Mouse (Mus musculus) forebrain, postnatal 0 days (tissue): ENCODE measurements around the gene Lrrtm3. TPM values are rescaled to one million over a fixed set of nuclear protein-coding genes. Genes with fewer than 3 reads are reported as not detected.
A peak's percentile ranks its signal among the peaks of the same experiment; 100 is the strongest.

ENCODE experiments used
- ATAC-seq: fragments of 200-750 bp; cut with Nextera tagmentation; 2 replicates; pipeline ENCODE4 v1.8.0; 2017; ENCODE audit warnings: mild to moderate bottlenecking, moderate library complexity
- DNase-seq: peaks from one replicate; pipeline ENCODE4 v3.0.0-alpha.2; 2015
- H3K27ac ChIP-seq: fragments of 300-500 bp; sonication (generic); 2 replicates; pipeline ENCODE4 v1.5.1; 2014; ENCODE audit warnings: low read depth, mild to moderate bottlenecking, antibody characterized with exemption, low read length, moderate library complexity, mixed read lengths
- H3K27me3 ChIP-seq: fragments of 300-500 bp; sonication (generic); 2 replicates; pipeline ENCODE4 v1.6.1; 2014; ENCODE audit warnings: mild to moderate bottlenecking, low read length, mixed read lengths; ENCODE audit not compliant: insufficient read depth
- H3K36me3 ChIP-seq: fragments of 300-500 bp; sonication (generic); 2 replicates; pipeline ENCODE4 v1.6.1; 2014; ENCODE audit warnings: mild to moderate bottlenecking, moderate library complexity; ENCODE audit not compliant: insufficient read depth
- H3K4me1 ChIP-seq: fragments of 300-500 bp; sonication (generic); 2 replicates; pipeline ENCODE4 v1.6.1; 2014; ENCODE audit warnings: antibody characterized with exemption; ENCODE audit not compliant: insufficient read depth
- H3K4me2 ChIP-seq: fragments of 300-500 bp; sonication (generic); 2 replicates; pipeline ENCODE4 v1.6.1; 2014; ENCODE audit warnings: low read depth, mild to moderate bottlenecking, moderate library complexity
- H3K4me3 ChIP-seq: fragments of 300-500 bp; sonication (generic); 2 replicates; pipeline ENCODE4 v1.5.1; 2014; ENCODE audit warnings: low read depth, low read length, mixed read lengths
- H3K9ac ChIP-seq: fragments of 300-500 bp; sonication (generic); 2 replicates; pipeline ENCODE4 v1.6.1; 2014; ENCODE audit warnings: mild to moderate bottlenecking
- H3K9me3 ChIP-seq: fragments of 300-500 bp; sonication (generic); 2 replicates; pipeline ENCODE4 v1.6.1; 2016; ENCODE audit warnings: low read length
- CTCF ChIP-seq: sonication (generic); IDR thresholded peaks from 2 replicates; pipeline ENCODE4 v1.5.1; 2016; ENCODE audit warnings: antibody characterized with exemption, control low read depth, low read depth
- WGBS: fragments of 180-500 bp; shearing (Covaris S2); extraction: QIAGEN DNeasy Blood & Tissue Kit; methylation state at CpG from one replicate; pipeline ENCODE4 v1.1.7; 2014; 5-methylcytosine and 5-hydroxymethylcytosine counted together
- polyA plus RNA-seq: library from polyadenylated mRNA; unstranded; fragments of >200 nt; fragmentation: Nextera tagmentation; extraction: Ambion mirVana; gene quantifications from 2 replicates; pipeline ENCODE4 v1.2.1, GENCODE M21; 2015
- total RNA-seq: library from RNA; depleted of rRNA; stranded (reverse); fragments of >200 nt; gene quantifications from 2 replicates; pipeline ENCODE4 v1.2.3, GENCODE M21; 2014

Lrrtm3 gene
- total and polyA plus RNA-seq, 2 experiments from 2014 or later, result 25.8 to 26.0 TPM

- DNase-seq (no peak), ATAC-seq (no peak)
- no peak overlapping the region for H3K4me3 ChIP-seq
- no peak overlapping the region for H3K9ac ChIP-seq
- H3K27ac ChIP-seq, result no peak overlapping the region
- no peak for TF ChIP-seq CTCF
- H3K9me3 ChIP-seq, result no peaks in the 10 kb centered on the region
- no peak overlapping the region for H3K4me2 ChIP-seq
- H3K4me1 ChIP-seq, result no peaks in the 10 kb centered on the region
- WGBS, result 81% methylated on average over 6 of the region's 6 CpGs
- no peaks in the 10 kb centered on the region for H3K36me3 ChIP-seq
- H3K27me3 ChIP-seq, result no peaks in the 10 kb centered on the region
Measured at GRCm38 (mm10) chr10:64001531-64001930, 88.5 kb downstream of the Lrrtm3 start.

DNA sequence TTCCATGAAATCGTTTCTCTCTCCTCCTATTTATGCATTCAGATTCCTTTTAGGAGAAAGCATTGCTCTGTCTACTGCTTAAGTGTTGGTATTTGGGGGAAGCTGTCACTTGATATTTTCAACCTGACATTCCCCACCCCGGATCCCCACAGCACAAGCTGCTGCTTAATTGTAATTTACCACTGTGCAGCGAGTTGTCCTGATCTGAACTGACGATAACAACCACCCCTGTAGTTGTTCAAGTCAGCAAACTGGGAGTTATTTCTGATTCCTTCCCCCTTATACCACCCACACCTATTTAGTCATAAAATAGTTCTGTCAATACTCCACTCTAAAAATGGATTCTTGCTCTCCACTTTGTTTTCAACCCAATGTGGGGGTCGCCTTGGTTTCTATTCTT lies 95.8 kb downstream of the Lrrtm3 start:
- H3K4me3 ChIP-seq, result no peak overlapping the region
- H3K36me3 ChIP-seq, result no peaks in the 10 kb centered on the region
- H3K27me3 ChIP-seq, result no peaks in the 10 kb centered on the region
- no peaks in the 10 kb centered on the region for H3K9me3 ChIP-seq
- ATAC-seq (no peak), DNase-seq (no peak)
- H3K4me2 ChIP-seq, result no peak overlapping the region
- TF ChIP-seq CTCF, result no peak
- H3K27ac ChIP-seq, result no peak overlapping the region
- H3K4me1 ChIP-seq, result no peaks in the 10 kb centered on the region
- no peak overlapping the region for H3K9ac ChIP-seq
- WGBS, result 88% methylated on average over 5 of the region's 5 CpGs

- Histone ChIP-seq H3K9ac (no peak overlapping the region), H3K27ac (no peak overlapping the region), H3K4me3 (no peak overlapping the region), H3K4me2 (no peak overlapping the region), H3K27me3 (no peaks in the 10 kb centered on the region), H3K36me3 (no peaks in the 10 kb centered on the region), H3K9me3 (no peaks in the 10 kb centered on the region), H3K4me1 (no peaks in the 10 kb centered on the region)
- 43% methylated on average over 4 of the region's 4 CpGs for WGBS
- ATAC-seq (peak; percentile 36; the same call in 1 of the 2 replicates), DNase-seq (peak; percentile 58)
- no peak for TF ChIP-seq CTCF
Measured at GRCm38 (mm10) chr10:63985576-63985975, 104.5 kb downstream of the Lrrtm3 start.

- no peak for DNase-seq
- TF ChIP-seq CTCF, result no peak
- Histone ChIP-seq H3K27ac (no peak overlapping the region), H3K27me3 (no peaks in the 10 kb centered on the region), H3K4me1 (no peaks in the 10 kb centered on the region; the same call in 1 of the 2 replicates), H3K9me3 (no peaks in the 10 kb centered on the region), H3K4me2 (no peak overlapping the region), H3K4me3 (no peak overlapping the region), H3K9ac (no peak overlapping the region), H3K36me3 (no peaks in the 10 kb centered on the region)
- 84% methylated on average over 2 of the region's 2 CpGs for WGBS
- no peak for ATAC-seq
Measured at GRCm38 (mm10) chr10:63979410-63979809, 110.7 kb downstream of the Lrrtm3 start.

DNA sequence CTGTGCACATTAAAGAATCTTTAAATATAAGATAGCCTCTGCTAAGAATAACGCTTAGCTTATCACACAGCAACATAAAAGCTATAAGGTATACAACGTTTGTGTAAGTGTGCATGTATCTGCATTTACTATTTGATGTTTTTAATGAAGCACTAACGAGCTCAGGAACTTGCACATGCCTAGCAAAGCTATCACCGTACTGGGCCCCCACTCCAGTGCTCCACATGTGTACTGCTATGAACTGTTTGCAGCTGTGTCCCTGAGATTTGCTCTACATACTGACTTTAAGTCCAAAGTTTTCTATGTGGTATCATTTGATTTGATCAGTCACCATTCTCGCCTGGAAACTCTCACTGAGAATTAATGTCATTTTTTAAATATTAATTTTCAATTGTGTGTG lies 111.1 kb downstream of the Lrrtm3 start:
- WGBS, result 48% methylated on average over 5 of the region's 5 CpGs
- H3K27me3 ChIP-seq, result no peaks in the 10 kb centered on the region
- no peak for ATAC-seq
- DNase-seq, result no peak
- H3K4me1 ChIP-seq, result no peaks in the 10 kb centered on the region; the same call in 1 of the 2 replicates
- TF ChIP-seq CTCF, result no peak
- no peak overlapping the region for H3K4me2 ChIP-seq
- no peaks in the 10 kb centered on the region for H3K36me3 ChIP-seq
- H3K9me3 ChIP-seq, result no peaks in the 10 kb centered on the region
- H3K27ac ChIP-seq, result no peak overlapping the region
- H3K4me3 ChIP-seq, result no peak overlapping the region
- H3K9ac ChIP-seq, result no peak overlapping the region

DNA sequence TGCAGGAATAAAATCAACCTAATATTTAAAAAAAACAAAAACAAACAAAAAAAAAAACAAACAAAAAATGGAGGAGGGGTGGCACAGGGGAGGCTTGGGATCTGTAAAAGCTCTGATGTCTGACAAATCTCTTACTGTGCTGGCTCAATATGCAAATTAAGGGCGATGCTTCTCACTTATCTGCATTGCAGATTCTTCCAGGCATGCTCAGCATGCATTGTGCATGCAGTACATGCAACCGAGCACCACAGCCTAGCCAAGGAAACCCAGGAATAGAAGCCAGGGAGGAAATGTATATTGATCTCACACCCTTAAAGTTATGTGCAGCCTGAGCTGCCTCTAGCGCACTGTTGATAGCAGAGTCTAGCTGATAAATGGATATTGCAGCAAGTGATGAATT lies 111.5 kb downstream of the Lrrtm3 start:
- DNase-seq, result peak; percentile 18

DNA sequence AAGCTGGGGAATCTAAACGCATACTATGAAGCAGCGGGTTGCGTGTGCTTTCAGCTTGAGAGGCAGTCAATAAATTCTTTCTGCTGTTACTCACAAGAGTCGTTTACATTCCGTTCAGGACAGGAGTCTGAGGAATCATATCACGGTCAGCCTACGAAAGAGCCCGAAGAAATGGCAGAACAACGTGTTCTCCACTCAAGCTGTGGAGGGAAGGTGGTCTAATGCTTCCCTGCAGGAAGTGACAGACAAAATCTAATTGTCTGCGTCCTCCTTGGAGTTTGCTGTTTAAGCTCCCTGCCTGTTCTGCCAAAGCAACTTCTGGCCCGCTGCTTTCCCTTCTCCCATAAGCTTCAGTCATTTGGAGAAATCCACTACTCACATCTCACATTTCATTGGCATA lies 112.0 kb downstream of the Lrrtm3 start:
- 7% methylated on average over 11 of the region's 11 CpGs for WGBS
- ATAC-seq, result no peak
- peak overlapping the region; percentile 31; the same call in 1 of the 2 replicates for H3K9ac ChIP-seq

More for the DNA sequence above, 111.5 kb downstream of the Lrrtm3 start:
- ATAC-seq, result peak; percentile 75
- H3K4me1 ChIP-seq, result no peaks in the 10 kb centered on the region; the same call in 1 of the 2 replicates
- H3K27ac ChIP-seq, result no peak overlapping the region
- 11% methylated on average over 3 of the region's 3 CpGs for WGBS
- no peaks in the 10 kb centered on the region for H3K9me3 ChIP-seq
- H3K36me3 ChIP-seq, result no peaks in the 10 kb centered on the region
- H3K4me2 ChIP-seq, result peak overlapping the region; percentile 45
- H3K9ac ChIP-seq, result no peak overlapping the region
- TF ChIP-seq CTCF, result no peak
- no peak overlapping the region for H3K4me3 ChIP-seq
- no peaks in the 10 kb centered on the region for H3K27me3 ChIP-seq

GRCm38 (mm10) chr10:63972300-63972699 lies 117.8 kb downstream of the Lrrtm3 start:
- H3K36me3 ChIP-seq, result no peaks in the 10 kb centered on the region

More for the DNA sequence above, 112.0 kb downstream of the Lrrtm3 start:
- Histone ChIP-seq H3K9me3 (no peaks in the 10 kb centered on the region), H3K4me1 (no peaks in the 10 kb centered on the region; the same call in 1 of the 2 replicates), H3K36me3 (no peaks in the 10 kb centered on the region), H3K4me3 (peak overlapping the region; percentile 25), H3K4me2 (peak overlapping the region; percentile 45), H3K27me3 (no peaks in the 10 kb centered on the region), H3K27ac (peak overlapping the region; percentile 30; the same call in 1 of the 2 replicates)
- DNase-seq, result peak; percentile 21
- no peak for TF ChIP-seq CTCF

More at GRCm38 (mm10) chr10:63972300-63972699, 117.8 kb downstream of the Lrrtm3 start:
- Histone ChIP-seq H3K27ac (no peak overlapping the region), H3K4me1 (no peaks in the 10 kb centered on the region), H3K27me3 (no peaks in the 10 kb centered on the region), H3K4me2 (no peak overlapping the region), H3K9me3 (no peaks in the 10 kb centered on the region), H3K9ac (no peak overlapping the region), H3K4me3 (no peak overlapping the region)
- ATAC-seq (no peak), DNase-seq (no peak)
- TF ChIP-seq CTCF, result no peak
- 88% methylated on average over 2 of the region's 2 CpGs for WGBS
